Mouse (Mus musculus): ENCODE data around the gene Cds1.

DNA sequence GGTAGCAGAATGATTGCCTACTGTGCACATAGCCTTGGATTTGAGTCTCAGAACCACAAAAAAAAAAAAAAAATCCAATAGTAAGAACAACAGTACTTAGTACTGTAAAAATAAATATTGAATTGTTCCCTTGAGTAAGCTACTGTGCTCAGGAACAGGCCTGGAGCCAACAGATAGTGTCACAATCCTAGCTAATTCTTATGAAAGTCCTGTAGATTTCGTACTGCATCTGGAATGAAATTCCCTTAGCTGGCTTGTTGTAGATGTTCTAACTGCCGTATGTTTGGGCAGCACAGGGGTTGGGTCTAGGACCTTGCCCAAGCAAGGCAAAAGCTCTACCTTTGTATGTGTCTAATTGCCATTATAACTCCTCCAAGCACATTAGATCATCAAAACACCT, 22.9 kb upstream of the Cds1 start:
- no peak for TF ChIP-seq CTCF (IDR thresholded peaks at IDR 0.05; ENCODE audit: low read depth, low read length)
- no peak for TF ChIP-seq POLR2A (IDR thresholded peaks at IDR 0.05; ENCODE audit: extremely low read depth, insufficient read depth, low read length)

Data from liver, adult 2 months (tissue).